Mouse (Mus musculus) right cerebral cortex, postnatal 36 days (tissue): ENCODE measurements at regions not wholly inside any gene's neighbourhood (a gene's known extent, or its start where the extent isn't known, plus 50 kb on each side); places are given as distances from the start of the nearest gene placed in this dataset.
A peak's percentile ranks its signal among the peaks of the same experiment; 100 is the strongest.

Experiments used
- DNase-seq, 2 experiments: peaks; one replicate each; pipeline ENCODE4 v3.0.0; 2022; ENCODE audit warnings: low spot score in 2 of 2, mixed read lengths in 1 of 2

DNA sequence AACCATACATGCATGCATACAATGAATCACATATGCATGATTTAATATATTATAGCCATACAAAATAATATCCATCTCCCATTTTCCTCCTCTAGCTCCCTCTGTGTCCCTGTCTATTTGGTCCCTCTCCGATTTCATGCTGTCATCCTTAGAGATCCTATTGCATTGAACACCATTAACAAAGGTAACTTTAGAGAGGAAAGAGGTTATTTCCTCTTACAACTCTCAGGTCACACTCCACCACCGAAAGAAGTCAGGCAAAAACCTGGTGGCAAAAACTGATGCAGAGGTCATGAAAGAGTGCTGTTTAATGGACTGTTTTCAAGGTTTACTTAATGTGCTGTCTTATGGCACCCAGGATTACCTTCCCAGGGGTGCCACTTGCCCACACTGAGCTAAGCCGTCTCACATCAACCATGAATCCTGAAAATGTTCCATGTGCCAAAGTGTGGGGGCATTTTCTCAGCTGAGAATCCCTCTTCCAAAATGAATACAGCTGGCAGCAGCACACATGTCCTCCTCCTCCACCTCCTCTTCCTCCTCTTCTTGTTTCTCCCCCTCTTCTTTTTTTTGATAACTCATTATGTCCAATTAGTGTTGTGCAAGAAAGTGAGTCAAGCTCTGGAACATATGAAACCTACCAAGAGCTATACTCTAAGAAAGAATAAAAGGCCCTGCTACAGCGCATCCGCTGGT is 212.4 kb downstream of the Efhb start:
- peak in 1 of 2 experiments; percentile 7 for DNase-seq

DNA sequence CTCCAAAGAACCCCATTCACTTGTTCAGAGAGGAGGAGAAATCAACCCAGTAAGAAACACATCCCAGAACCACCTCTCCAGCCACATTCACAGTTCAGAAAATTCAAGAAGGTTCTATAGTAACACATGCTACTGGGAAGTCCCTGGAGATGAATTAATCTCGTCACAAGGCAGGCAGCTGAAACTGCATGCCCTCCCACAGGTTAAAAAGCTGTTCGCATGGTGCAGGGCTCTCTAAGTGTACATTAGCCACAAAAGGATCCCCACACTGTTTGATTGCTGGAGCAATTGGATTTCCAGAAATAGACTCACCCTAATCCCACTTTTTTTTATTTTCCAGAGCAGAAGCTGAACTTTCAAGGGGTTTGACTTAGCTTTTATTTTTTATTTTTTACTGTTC is 214.6 kb downstream of the Efhb start:
- DNase-seq, result no peak

DNA sequence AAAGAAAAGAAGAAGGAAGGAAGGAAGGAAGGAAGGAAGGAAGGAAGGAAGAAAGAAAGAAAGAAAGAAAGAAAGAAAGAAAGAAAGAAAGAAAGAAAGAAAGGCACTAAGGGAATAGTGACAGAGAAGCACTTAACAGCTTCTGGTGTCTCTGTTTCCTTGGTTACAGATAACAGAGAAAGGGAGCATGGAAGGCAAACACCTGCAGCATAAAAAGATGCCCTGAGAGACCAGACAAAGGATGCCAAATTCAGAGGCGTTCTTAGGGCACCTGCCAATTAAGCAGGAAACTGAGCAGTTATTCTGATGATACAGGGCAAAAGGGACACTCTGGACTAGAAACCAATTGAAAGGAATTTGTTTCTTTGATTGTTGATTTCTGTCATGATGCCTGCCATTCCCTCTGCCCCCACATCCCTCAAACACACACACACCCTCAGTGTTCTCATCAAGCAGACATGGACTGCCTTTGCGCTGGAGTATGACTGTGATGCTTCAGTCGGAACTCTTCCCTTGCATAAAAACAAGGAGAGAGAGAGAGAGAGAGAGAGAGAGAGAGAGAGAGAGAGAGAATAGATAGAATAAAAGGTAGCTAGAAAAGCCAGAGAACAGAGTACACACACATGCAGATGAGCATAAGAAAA is 215.4 kb downstream of the Efhb start:
- no peak for DNase-seq

GRCm38 (mm10) chr17:53210416-53210772 is 252.7 kb downstream of the Efhb start:
- DNase-seq, result no peak

DNA sequence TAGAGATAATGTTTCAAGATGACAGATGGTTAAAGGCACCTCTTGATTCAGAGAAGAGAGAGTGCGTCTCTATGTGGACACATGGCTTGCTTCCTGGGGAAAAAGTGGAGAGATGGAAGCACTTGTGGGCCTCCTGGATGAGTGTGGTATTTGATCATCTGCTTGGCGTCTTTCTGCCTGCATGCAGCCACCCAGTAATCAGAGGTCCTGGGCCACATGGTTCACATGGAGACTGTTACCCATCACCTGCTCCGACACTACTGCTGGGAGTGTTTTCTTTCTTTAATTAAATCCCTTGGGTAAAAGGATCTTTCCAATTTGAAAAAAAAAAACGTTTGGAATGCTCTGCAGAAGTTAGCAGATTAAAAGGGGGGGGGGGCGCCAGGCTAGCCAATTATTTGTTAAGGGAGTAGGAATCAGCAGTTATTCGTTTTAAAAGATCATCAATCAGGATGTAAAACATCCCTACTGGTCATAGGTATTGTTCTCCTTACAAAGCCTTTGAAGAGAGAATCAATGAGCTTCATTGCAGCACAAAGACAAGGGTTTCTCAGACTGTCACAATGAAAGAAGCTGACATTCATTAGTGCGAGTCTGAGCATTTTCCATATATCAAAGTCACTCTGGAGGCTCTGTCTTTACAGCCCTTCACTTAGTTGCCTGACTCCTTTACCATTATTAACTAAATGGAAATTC is 253.3 kb downstream of the Efhb start:
- no peak for DNase-seq
